Mouse (Mus musculus): ENCODE measurements at regions not wholly inside any gene's neighbourhood (a gene's known extent, or its start where the extent isn't known, plus 50 kb on each side); places are given as distances from the start of the nearest gene placed in this dataset.
A peak's percentile ranks its signal among the peaks of the same experiment; 100 is the strongest.

DNA sequence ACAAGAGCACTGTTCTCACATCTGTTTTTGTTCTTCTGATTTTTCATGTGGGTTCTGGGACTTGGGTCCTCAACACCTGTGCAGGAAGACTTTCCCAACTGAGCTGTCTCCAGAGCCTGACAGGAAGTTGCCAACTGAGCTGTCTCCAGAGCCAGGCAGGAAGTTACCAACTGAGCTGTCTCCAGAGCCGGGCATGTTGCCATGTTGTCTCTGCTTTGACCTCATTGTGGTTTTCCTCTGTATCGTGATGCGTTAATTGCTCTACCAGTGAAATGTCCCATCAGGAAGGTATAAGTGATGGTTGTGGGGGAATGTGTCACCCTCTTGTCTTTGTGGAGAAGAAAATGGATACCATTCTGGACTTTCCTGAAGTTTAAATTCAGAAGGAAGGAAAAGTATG, 54.4 kb upstream of the Olfm4 start:
- H3K27me3 ChIP-seq = no peaks in the 10 kb centered on the region
- H3K9ac ChIP-seq = no peak overlapping the region
- H3K4me2 ChIP-seq = no peak overlapping the region
- H3K4me3 ChIP-seq = no peak overlapping the region
- H3K36me3 ChIP-seq (ENCODE audit: poor library complexity, severe bottlenecking) = no peaks in the 10 kb centered on the region
- no peak overlapping the region for H3K27ac ChIP-seq
- no peaks in the 10 kb centered on the region for H3K9me3 ChIP-seq (replicated peaks)
- 83% methylated on average over 3 of the region's 3 CpGs for WGBS
- no peaks in the 10 kb centered on the region for H3K4me1 ChIP-seq
- ATAC-seq = no peak

- no peak for ATAC-seq
- Histone ChIP-seq H3K9ac (no peak overlapping the region), H3K9me3 (replicated peaks) (no peaks in the 10 kb centered on the region), H3K27ac (no peak overlapping the region), H3K27me3 (no peaks in the 10 kb centered on the region), H3K4me3 (no peak overlapping the region), H3K4me2 (no peak overlapping the region), H3K36me3 (ENCODE audit: poor library complexity, severe bottlenecking) (no peaks in the 10 kb centered on the region), H3K4me1 (no peaks in the 10 kb centered on the region)
- 88% methylated on average over 1 of the region's 1 CpGs for WGBS
Measured at GRCm38 (mm10) chr14:79927161-79927560, 56.7 kb upstream of the Olfm4 start.

DNA sequence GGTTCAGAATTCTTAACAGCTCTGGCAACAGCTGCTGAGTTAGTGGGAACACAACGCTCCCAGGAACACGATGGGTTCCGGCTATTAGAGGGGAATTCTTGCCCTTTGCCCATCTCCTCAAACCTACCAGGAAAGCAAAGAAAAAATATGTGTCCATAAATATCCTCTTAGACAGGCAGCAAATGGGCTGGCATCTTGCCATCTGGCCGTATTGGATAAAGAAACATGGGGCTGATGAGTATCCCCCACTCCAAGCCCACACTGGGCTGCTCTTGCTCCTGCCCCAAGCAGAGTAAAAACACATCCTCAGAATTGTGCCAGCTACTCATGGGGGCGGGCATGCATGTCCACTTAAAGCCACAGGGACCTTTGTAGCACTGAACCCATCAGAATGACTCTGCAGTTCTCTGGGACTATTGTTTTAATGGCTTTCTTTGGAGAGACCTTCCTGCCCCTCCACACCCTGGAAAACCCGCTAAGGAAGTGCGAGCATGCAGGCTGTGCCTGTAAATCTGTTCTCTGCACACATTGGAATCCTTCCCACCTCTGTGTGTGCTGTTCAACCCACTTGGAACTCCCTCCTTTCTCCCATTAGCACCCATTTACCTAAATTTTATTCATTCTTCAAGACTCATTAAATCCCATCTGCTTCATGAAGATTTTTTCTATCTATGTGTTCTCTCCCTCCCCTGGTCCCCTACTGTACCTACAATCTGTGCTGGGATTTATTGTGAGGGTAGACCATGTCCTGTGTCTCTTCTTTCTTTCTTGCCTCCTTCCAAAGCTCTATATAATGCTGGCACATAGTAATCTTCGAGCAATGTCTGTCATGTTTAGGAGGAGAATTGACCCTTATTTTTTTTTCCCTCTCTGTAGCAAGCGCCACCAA, 66.7 kb upstream of the Olfm4 start:
- H3K36me3 ChIP-seq (ENCODE audit: poor library complexity, severe bottlenecking) = no peaks in the 10 kb centered on the region
- H3K4me2 ChIP-seq = no peak overlapping the region
- H3K27me3 ChIP-seq = no peaks in the 10 kb centered on the region
- no peak overlapping the region for H3K4me3 ChIP-seq
- WGBS = 75% methylated on average over 9 of the region's 9 CpGs
- H3K27ac ChIP-seq = peak overlapping the region; percentile 45
- no peak overlapping the region for H3K9ac ChIP-seq
- peak; percentile 87 for ATAC-seq
- H3K4me1 ChIP-seq = peaks cover 20% of the 10 kb centered on the region
- H3K9me3 ChIP-seq (replicated peaks) = no peaks in the 10 kb centered on the region

GRCm38 (mm10) chr14:79914966-79915365, 68.9 kb upstream of the Olfm4 start:
- no peak overlapping the region for H3K4me2 ChIP-seq
- no peaks in the 10 kb centered on the region for H3K36me3 ChIP-seq (ENCODE audit: poor library complexity, severe bottlenecking)
- peaks cover 21% of the 10 kb centered on the region for H3K4me1 ChIP-seq
- H3K27me3 ChIP-seq = no peaks in the 10 kb centered on the region
- 0 out of 2 replicates have a peak overlapping the region, but pooled peaks have one; percentile 6 for H3K27ac ChIP-seq
- 58% methylated on average over 4 of the region's 4 CpGs for WGBS
- no peak overlapping the region for H3K4me3 ChIP-seq
- no peaks in the 10 kb centered on the region for H3K9me3 ChIP-seq (replicated peaks)
- ATAC-seq = no peak
- H3K9ac ChIP-seq = no peak overlapping the region

DNA sequence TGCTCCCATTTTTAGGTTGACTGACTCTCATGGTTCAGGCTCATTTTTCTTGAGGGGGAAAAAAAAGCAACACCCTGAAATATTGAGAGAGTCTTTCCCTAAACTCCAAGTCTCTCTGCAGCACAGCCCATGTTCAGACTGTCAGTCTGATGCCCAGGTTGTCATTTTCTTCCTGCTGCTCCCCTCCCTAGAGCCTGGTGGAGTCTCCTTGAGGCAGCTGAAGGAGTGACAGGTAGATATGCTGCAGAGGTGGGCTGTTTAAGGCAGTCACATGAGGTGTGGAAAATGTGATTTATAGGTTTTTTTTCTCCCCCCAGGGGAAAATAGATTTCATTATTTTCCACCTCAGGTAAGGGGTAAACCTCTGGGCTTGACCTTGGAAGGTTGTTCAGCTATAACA, 70.6 kb upstream of the Olfm4 start:
- Histone ChIP-seq H3K4me2 (no peak overlapping the region), H3K36me3 (ENCODE audit: poor library complexity, severe bottlenecking) (no peaks in the 10 kb centered on the region), H3K9ac (no peak overlapping the region), H3K4me1 (peaks cover 23% of the 10 kb centered on the region), H3K9me3 (replicated peaks) (no peaks in the 10 kb centered on the region), H3K27me3 (no peaks in the 10 kb centered on the region), H3K27ac (no peak overlapping the region), H3K4me3 (no peak overlapping the region)
- no peak for ATAC-seq

GRCm38 (mm10) chr14:79912610-79913009, 71.3 kb upstream of the Olfm4 start:
- no peak overlapping the region for H3K4me2 ChIP-seq
- H3K4me1 ChIP-seq = peaks cover 23% of the 10 kb centered on the region
- H3K4me3 ChIP-seq = no peak overlapping the region
- no peaks in the 10 kb centered on the region for H3K36me3 ChIP-seq (ENCODE audit: poor library complexity, severe bottlenecking)
- WGBS = 44% methylated on average over 4 of the region's 4 CpGs
- no peak; the same call in 1 of the 2 replicates for ATAC-seq
- H3K27me3 ChIP-seq = peaks cover 4% of the 10 kb centered on the region; the same call in 1 of the 2 replicates
- H3K9ac ChIP-seq = no peak overlapping the region
- H3K9me3 ChIP-seq (replicated peaks) = no peaks in the 10 kb centered on the region
- no peak overlapping the region for H3K27ac ChIP-seq

GRCm38 (mm10) chr14:79907761-79908160, 76.1 kb upstream of the Olfm4 start:
- no peak overlapping the region for H3K9ac ChIP-seq
- H3K27me3 ChIP-seq = peaks cover 4% of the 10 kb centered on the region; the same call in 1 of the 2 replicates
- H3K9me3 ChIP-seq (replicated peaks) = no peaks in the 10 kb centered on the region
- H3K27ac ChIP-seq = no peak overlapping the region
- ATAC-seq = no peak
- no peak overlapping the region for H3K4me3 ChIP-seq
- no peak overlapping the region for H3K4me2 ChIP-seq
- no peaks in the 10 kb centered on the region for H3K36me3 ChIP-seq (ENCODE audit: poor library complexity, severe bottlenecking)
- 60% methylated on average over 4 of the region's 4 CpGs for WGBS
- H3K4me1 ChIP-seq = peaks cover 30% of the 10 kb centered on the region

- H3K27ac ChIP-seq = 0 out of 2 replicates have a peak overlapping the region, but pooled peaks have one; percentile 19
- no peaks in the 10 kb centered on the region for H3K36me3 ChIP-seq (ENCODE audit: poor library complexity, severe bottlenecking)
- ATAC-seq = peak; percentile 78
- no peak overlapping the region for H3K4me2 ChIP-seq
- 23% methylated on average over 2 of the region's 2 CpGs for WGBS
- no peaks in the 10 kb centered on the region for H3K9me3 ChIP-seq (replicated peaks)
- peaks cover 4% of the 10 kb centered on the region; the same call in 1 of the 2 replicates for H3K27me3 ChIP-seq
- no peak overlapping the region for H3K9ac ChIP-seq
- no peak overlapping the region for H3K4me3 ChIP-seq
- peaks cover 38% of the 10 kb centered on the region for H3K4me1 ChIP-seq
Measured at GRCm38 (mm10) chr14:79905574-79905973, 78.3 kb upstream of the Olfm4 start.

GRCm38 (mm10) chr14:79902355-79902754, 81.5 kb upstream of the Olfm4 start:
- no peaks in the 10 kb centered on the region for H3K27me3 ChIP-seq
- no peak overlapping the region for H3K4me2 ChIP-seq
- no peak overlapping the region for H3K9ac ChIP-seq
- no peak; the same call in 1 of the 2 replicates for ATAC-seq
- H3K27ac ChIP-seq = no peak overlapping the region
- peaks cover 46% of the 10 kb centered on the region for H3K4me1 ChIP-seq
- H3K36me3 ChIP-seq (ENCODE audit: poor library complexity, severe bottlenecking) = no peaks in the 10 kb centered on the region
- no peak overlapping the region for H3K4me3 ChIP-seq
- no peaks in the 10 kb centered on the region for H3K9me3 ChIP-seq (replicated peaks)
- 24% methylated on average over 1 of the region's 1 CpGs for WGBS

DNA sequence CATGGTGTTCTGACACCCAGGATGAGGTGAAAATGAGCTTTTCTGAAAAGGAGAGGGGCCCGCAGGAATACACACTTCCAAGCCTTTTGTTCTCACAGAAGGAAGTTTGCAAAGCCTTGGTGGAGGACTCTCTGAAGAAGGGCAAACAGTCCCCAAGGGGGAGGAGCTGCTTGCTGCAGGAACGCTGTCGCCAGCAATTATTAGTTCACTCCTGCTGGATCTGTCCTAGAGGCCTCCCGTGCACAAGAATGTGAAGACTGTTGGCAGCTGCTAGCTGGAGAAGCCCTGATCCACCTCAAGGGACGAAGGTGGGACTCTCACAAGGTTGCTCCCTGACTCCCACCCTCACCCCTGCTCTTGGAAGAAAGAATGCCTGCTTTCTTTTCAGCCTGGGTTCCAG, 85.6 kb upstream of the Olfm4 start:
- WGBS = 5% methylated on average over 5 of the region's 5 CpGs
- 0 out of 2 replicates have a peak, but pooled peaks cover 8% of the 10 kb centered on the region for H3K27me3 ChIP-seq
- no peak overlapping the region for H3K27ac ChIP-seq
- ATAC-seq = no peak
- H3K4me2 ChIP-seq = no peak overlapping the region
- H3K36me3 ChIP-seq (ENCODE audit: poor library complexity, severe bottlenecking) = no peaks in the 10 kb centered on the region
- no peak overlapping the region for H3K4me3 ChIP-seq
- no peak overlapping the region for H3K9ac ChIP-seq
- H3K4me1 ChIP-seq = peaks cover 27% of the 10 kb centered on the region
- no peaks in the 10 kb centered on the region for H3K9me3 ChIP-seq (replicated peaks)

DNA sequence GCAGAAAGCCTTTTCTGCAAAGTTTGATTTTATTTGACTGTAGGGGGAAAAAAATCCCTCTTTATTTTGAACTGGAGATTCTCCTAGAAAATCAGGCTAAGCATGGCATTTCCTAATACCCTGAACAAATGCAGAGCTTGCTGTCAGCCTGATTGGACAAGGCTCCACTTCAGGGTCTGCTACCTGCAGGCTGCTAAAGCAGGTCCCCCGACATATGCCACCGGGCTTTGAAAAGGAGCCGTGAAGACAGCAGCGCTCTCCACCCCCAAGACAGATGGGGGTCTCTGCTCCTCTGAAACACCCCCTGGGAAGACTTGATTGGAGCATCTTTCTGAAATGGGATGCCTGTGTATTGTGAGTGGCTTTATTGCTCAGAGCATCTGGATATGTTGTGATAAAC, 90.6 kb upstream of the Olfm4 start:
- no peak overlapping the region for H3K9ac ChIP-seq
- no peaks in the 10 kb centered on the region for H3K36me3 ChIP-seq (ENCODE audit: poor library complexity, severe bottlenecking)
- no peak overlapping the region for H3K27ac ChIP-seq
- no peak overlapping the region for H3K4me2 ChIP-seq
- ATAC-seq = no peak
- WGBS = 76% methylated on average over 4 of the region's 4 CpGs
- H3K27me3 ChIP-seq = 0 out of 2 replicates have a peak, but pooled peaks cover 8% of the 10 kb centered on the region
- no peak overlapping the region for H3K4me3 ChIP-seq
- peaks cover 14% of the 10 kb centered on the region for H3K4me1 ChIP-seq
- H3K9me3 ChIP-seq (replicated peaks) = no peaks in the 10 kb centered on the region

DNA sequence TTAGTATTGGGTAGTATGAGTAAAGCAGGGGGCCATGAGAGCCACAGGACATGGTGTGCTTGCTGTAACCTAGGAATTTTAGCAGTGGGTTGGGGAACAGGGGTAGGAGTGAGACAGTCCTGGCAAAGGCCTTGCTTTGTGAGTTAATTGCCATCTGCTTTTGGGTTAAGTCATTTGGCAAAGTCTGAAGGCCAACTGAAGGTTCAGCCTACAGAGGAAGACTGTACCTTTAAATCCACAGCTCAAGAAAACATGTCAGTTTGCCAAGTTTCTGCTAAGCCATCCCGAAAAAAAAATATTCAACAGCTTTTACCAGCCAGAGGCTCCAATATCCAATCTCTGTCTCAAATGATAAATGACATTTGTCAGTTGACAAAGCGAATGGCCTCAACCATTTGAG, 93.2 kb upstream of the Olfm4 start:
- Histone ChIP-seq H3K4me1 (peaks cover 8% of the 10 kb centered on the region; the same call in 1 of the 2 replicates), H3K9me3 (replicated peaks) (no peaks in the 10 kb centered on the region), H3K4me2 (no peak overlapping the region), H3K9ac (no peak overlapping the region), H3K36me3 (ENCODE audit: poor library complexity, severe bottlenecking) (no peaks in the 10 kb centered on the region), H3K27ac (no peak overlapping the region), H3K4me3 (no peak overlapping the region), H3K27me3 (no peaks in the 10 kb centered on the region)
- ATAC-seq = peak; percentile 30; the same call in 1 of the 2 replicates
- WGBS = 68% methylated on average over 2 of the region's 2 CpGs

Measured in forebrain, embryonic 13.5 days (tissue).